Mouse (Mus musculus) stomach, embryonic 15.5 days (tissue): ENCODE results near the gene Hcfc2. TPM values are rescaled to one million over a fixed set of nuclear protein-coding genes. Genes with fewer than 3 reads are reported as not detected.

Source experiments
- ATAC-seq: fragments of 200-750 bp; cut with Nextera tagmentation; 2 replicates; pipeline ENCODE4 v1.8.0; 2017; ENCODE audit warnings: low read depth, moderate number of reproducible peaks, moderate TSS enrichment; ENCODE audit not compliant: insufficient read depth, low FRiP score
- H3K27ac ChIP-seq: fragments of 300-500 bp; sonication (generic); 2 replicates; pipeline ENCODE4 v1.5.1; 2015; ENCODE audit warnings: mild to moderate bottlenecking, inconsistent platforms
- H3K27me3 ChIP-seq: fragments of 300-500 bp; sonication (generic); replicated peaks from 2 replicates; pipeline ENCODE4 v1.6.1; 2015; ENCODE audit warnings: inconsistent platforms
- H3K36me3 ChIP-seq: fragments of 300-500 bp; sonication (generic); 2 replicates; pipeline ENCODE4 v1.6.1; 2015; ENCODE audit warnings: inconsistent platforms
- H3K4me1 ChIP-seq: fragments of 300-500 bp; sonication (generic); 2 replicates; pipeline ENCODE4 v1.6.1; 2015; ENCODE audit warnings: inconsistent platforms
- H3K4me2 ChIP-seq: fragments of 300-500 bp; sonication (generic); 2 replicates; pipeline ENCODE4 v1.6.1; 2015; ENCODE audit warnings: mild to moderate bottlenecking, inconsistent platforms
- H3K4me3 ChIP-seq: fragments of 300-500 bp; sonication (generic); replicated peaks from 2 replicates; pipeline ENCODE4 v1.5.1; 2015; ENCODE audit warnings: inconsistent platforms
- H3K9ac ChIP-seq: fragments of 300-500 bp; sonication (generic); 2 replicates; pipeline ENCODE4 v1.6.1; 2015; ENCODE audit warnings: inconsistent platforms
- H3K9me3 ChIP-seq: fragments of 300-500 bp; sonication (generic); 2 replicates; pipeline ENCODE4 v1.6.1; 2016; ENCODE audit warnings: inconsistent platforms
- WGBS: fragments of 180-500 bp; shearing (Covaris S2); methylation state at CpG from one replicate; pipeline ENCODE4 v1.1.7; 2015; 5-methylcytosine and 5-hydroxymethylcytosine counted together
- polyA plus RNA-seq: library from polyadenylated mRNA; unstranded; fragments of >200 nt; fragmentation: Nextera tagmentation; extraction: Ambion mirVana; gene quantifications from 2 replicates; pipeline ENCODE4 v1.2.1, GENCODE M21; 2015

The Hcfc2 gene
- polyA plus RNA-seq, 1 experiment from 2014 or later = 35.0 TPM

DNA sequence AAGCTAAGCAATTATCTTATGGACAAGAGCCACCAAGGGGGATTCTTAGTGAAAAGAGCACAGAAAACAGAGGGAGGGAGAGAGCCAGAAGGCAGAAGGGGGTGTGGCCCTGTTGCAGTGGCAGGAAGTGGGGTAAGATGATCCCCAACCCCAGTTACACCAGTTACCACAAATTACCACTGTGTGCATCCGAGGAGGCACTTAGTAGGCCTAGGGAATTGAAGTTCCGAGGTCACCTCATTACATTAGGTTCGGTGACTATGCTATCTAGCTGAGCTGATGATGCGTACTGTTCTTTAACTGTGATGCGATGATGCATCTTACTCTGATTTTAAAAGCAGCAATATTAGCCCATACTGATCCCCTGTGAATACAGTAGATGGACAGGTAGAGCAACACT lies 63.7 kb downstream of the Hcfc2 start:
- H3K9me3 ChIP-seq = no peaks in the 10 kb centered on the region
- H3K4me2 ChIP-seq = no peak overlapping the region
- no peak overlapping the region for H3K9ac ChIP-seq
- 89% methylated on average over 5 of the region's 5 CpGs for WGBS
- no peak for ATAC-seq
- peaks cover 20% of the 10 kb centered on the region; the same call in 1 of the 2 replicates for H3K4me1 ChIP-seq
- H3K27me3 ChIP-seq = no peaks in the 10 kb centered on the region
- no peak overlapping the region for H3K4me3 ChIP-seq
- peaks cover 37% of the 10 kb centered on the region for H3K36me3 ChIP-seq
- H3K27ac ChIP-seq = no peak overlapping the region

DNA sequence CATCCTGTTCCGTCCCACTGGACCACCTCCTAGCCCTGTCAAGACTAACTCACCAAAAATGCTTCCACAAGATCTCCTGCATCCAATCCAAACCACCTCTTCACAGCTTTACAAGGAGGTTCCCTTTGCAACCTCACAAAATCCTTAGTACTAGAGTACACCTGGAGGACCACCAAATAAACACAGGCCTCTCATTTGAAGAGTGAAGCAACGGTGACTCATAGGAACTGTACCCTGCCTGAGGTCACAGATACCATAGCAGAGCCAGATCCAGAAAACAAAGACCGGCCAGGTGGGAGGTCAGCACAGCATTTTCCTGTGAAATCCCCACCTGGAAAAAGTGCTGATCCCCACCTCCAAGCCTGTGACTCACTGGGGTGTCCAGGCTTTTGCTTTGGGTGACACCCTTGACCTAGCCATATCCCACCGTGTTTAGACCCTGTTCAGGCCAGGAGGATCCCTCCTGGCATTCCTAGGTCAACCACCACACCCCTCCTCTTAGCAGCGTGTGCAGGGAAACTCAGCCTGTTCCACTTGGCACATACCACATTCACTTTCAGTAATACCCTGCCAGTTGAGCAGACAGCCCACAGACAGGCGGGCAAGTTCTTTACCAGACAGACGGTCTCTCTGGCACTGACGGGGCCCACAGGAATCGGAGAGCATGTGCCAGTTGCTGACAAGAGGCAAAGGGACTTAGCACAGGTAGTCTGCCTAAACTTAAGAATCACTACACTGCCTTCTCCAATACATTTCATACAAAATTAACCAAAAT lies 65.3 kb downstream of the Hcfc2 start:
- no peaks in the 10 kb centered on the region for H3K27me3 ChIP-seq
- H3K4me3 ChIP-seq = no peak overlapping the region
- H3K36me3 ChIP-seq = peaks cover 25% of the 10 kb centered on the region
- H3K4me2 ChIP-seq = no peak overlapping the region
- no peak overlapping the region for H3K27ac ChIP-seq
- H3K9me3 ChIP-seq = no peaks in the 10 kb centered on the region
- no peak overlapping the region for H3K9ac ChIP-seq
- H3K4me1 ChIP-seq = peaks cover 20% of the 10 kb centered on the region; the same call in 1 of the 2 replicates
- ATAC-seq = no peak
- 69% methylated on average over 9 of the region's 9 CpGs for WGBS

GRCm38 (mm10) chr10:82762756-82763681 lies 67.1 kb downstream of the Hcfc2 start:
- Histone ChIP-seq H3K9me3 (no peaks in the 10 kb centered on the region), H3K27me3 (no peaks in the 10 kb centered on the region), H3K27ac (peak overlapping the region; percentile 99), H3K36me3 (peaks cover 15% of the 10 kb centered on the region; the same call in 1 of the 2 replicates), H3K4me2 (peak overlapping the region; percentile 60), H3K4me1 (peaks cover 20% of the 10 kb centered on the region; the same call in 1 of the 2 replicates), H3K4me3 (peak overlapping the region; percentile 91), H3K9ac (peak overlapping the region; percentile 96)
- no peak; the same call in 1 of the 2 replicates for ATAC-seq
- under 1% methylated on average over 46 of the region's 48 CpGs for WGBS

DNA sequence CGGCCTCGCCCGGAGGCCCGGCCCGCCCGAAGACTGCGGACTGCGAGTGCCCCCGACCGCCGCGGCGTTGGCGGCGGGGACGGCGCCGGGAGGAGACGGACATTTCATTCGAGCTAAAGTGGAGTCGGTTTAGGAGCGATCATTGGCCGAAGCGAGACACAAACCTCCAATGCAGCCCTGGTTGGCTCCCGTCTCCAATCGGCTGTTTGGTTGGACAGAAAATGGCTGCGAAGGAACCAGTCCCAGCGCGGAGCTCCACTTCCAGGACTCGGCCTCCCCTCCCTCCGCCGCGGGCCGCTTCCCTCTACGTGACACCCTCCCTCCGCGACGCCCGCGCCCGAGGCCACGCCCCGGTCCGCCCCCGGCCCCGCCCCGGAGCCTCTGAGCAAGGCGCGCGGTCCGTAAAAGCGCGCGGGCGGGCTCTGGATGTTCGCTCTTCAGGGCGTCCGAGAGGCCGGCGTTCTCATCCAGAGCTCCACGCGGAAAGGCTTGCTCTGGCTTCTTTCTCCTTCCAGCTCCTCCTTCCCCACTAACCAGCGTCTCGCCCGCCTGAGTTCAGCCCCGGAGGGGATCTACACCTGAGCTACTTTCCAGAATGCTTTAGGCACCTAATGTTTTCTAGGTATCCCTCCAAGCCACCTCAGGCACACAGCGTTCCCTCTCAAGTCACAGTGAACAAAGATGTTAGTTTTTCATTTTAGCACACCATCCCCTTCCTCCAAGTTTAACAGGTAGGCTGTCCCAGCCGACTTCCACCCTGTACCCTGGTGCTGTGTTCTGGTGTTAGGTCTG lies 68.1 kb downstream of the Hcfc2 start, which contains the start of gene Nfyb:
Gene Nfyb (minus strand): TSS at position 305 of the 792 bp plus-strand sequence.
- Histone ChIP-seq H3K4me3 (peak within 1 kb of the TSS; percentile 91), H3K9ac (peak within 1 kb of the TSS; percentile 96), H3K27ac (peak within 1 kb of the TSS; percentile 99), H3K36me3 (peaks cover 12% of the 10 kb centered on the region; the same call in 1 of the 2 replicates), H3K27me3 (no peaks in the 10 kb centered on the region), H3K4me2 (peak within 1 kb of the TSS; percentile 80), H3K4me1 (peaks cover 20% of the 10 kb centered on the region; the same call in 1 of the 2 replicates), H3K9me3 (no peaks in the 10 kb centered on the region)
- peak; percentile 97 for ATAC-seq
- WGBS = 1% methylated on average over 67 of the region's 68 CpGs

- no peak overlapping the region for H3K27ac ChIP-seq
- no peak overlapping the region for H3K9ac ChIP-seq
- WGBS = 29% methylated on average over 9 of the region's 9 CpGs
- no peaks in the 10 kb centered on the region for H3K9me3 ChIP-seq
- no peaks in the 10 kb centered on the region for H3K27me3 ChIP-seq
- no peak for ATAC-seq
- H3K4me2 ChIP-seq = no peak overlapping the region
- no peaks in the 10 kb centered on the region for H3K36me3 ChIP-seq
- no peak overlapping the region for H3K4me3 ChIP-seq
- H3K4me1 ChIP-seq = no peaks in the 10 kb centered on the region
Measured at GRCm38 (mm10) chr10:82768901-82769300, 72.9 kb downstream of the Hcfc2 start.

DNA sequence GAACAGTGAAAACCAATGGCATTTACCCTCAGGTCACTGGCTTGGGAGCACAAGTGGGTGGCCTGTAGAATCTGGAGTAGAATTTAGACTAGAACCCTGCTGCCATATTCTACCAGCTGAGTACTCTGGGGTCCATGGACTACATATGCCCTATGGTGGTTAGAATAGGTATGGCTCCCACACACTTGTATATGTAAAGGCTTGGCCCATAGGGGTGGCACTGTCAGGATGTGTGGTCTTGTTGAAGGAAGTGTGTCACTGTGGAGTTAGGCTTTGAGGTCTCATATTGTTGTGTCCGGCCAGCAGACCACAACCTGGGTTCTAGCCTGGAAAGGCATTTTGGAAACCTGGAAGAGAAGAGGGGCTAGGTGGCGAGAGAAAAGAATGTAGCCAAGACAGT lies 74.8 kb downstream of the Hcfc2 start:
- ATAC-seq = no peak
- no peak overlapping the region for H3K4me3 ChIP-seq
- no peaks in the 10 kb centered on the region for H3K9me3 ChIP-seq
- H3K4me1 ChIP-seq = no peaks in the 10 kb centered on the region
- H3K4me2 ChIP-seq = no peak overlapping the region
- H3K9ac ChIP-seq = no peak overlapping the region
- H3K27me3 ChIP-seq = no peaks in the 10 kb centered on the region
- no peak overlapping the region for H3K27ac ChIP-seq
- H3K36me3 ChIP-seq = no peaks in the 10 kb centered on the region
- WGBS = 94% methylated on average over 2 of the region's 2 CpGs

DNA sequence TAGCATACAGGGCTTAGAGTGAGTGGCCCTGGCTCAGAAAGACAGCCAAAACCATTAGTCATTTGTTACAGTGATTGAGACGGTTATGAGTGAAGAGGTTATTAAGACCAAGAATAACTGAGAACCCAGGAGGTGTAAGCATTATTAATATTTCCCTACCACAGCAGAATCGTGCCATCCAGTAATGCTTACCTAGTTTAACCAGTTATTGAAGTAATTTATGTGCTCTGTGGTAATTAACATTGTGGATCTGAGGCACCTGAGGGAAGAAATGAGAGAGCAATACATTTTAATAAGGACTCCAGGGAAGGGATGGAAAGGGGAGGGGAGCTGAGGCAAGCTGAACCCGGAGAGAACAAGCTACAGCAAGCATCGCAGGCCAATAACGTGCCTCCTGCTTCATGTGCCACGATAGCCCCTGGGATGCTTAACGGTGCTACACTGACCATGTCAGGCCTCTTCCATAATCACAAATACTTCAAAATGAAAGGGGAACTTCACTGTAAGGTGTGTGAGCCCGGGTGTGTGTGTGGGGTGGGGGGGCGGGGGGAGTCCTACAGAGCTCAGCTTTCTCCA lies 75.7 kb downstream of the Hcfc2 start:
- Histone ChIP-seq H3K4me3 (no peak overlapping the region), H3K9ac (no peak overlapping the region), H3K36me3 (no peaks in the 10 kb centered on the region), H3K27me3 (no peaks in the 10 kb centered on the region), H3K9me3 (no peaks in the 10 kb centered on the region), H3K4me2 (no peak overlapping the region), H3K27ac (no peak overlapping the region), H3K4me1 (no peaks in the 10 kb centered on the region)
- WGBS = 69% methylated on average over 9 of the region's 9 CpGs
- ATAC-seq = no peak

- 93% methylated on average over 5 of the region's 5 CpGs for WGBS
- ATAC-seq = no peak
- Histone ChIP-seq H3K4me1 (no peaks in the 10 kb centered on the region), H3K4me2 (no peak overlapping the region), H3K4me3 (no peak overlapping the region), H3K9me3 (no peaks in the 10 kb centered on the region), H3K27ac (no peak overlapping the region), H3K9ac (no peak overlapping the region), H3K36me3 (no peaks in the 10 kb centered on the region), H3K27me3 (no peaks in the 10 kb centered on the region)
Measured at GRCm38 (mm10) chr10:82774841-82775240, 78.9 kb downstream of the Hcfc2 start.

DNA sequence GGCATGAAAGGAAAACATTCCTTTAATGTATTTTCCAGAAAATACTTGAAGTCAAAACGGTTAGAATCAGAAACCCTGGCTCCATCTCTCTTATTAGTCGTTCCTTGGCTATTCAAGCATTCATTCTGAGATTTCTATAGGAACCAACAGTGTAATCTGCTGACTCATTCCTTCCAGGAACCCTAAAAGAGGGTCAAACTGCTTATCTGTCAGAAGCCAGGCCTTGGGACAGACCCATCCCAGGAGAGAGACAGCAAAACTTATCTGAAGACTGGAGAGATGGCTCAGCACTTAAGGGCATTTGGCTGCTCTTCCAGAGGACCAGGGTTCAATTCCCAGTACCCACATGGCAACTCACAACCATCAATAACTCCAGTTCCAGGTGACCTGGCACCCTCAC lies 81.1 kb downstream of the Hcfc2 start:
- no peak overlapping the region for H3K27ac ChIP-seq
- H3K27me3 ChIP-seq = no peaks in the 10 kb centered on the region
- H3K4me1 ChIP-seq = no peaks in the 10 kb centered on the region
- H3K36me3 ChIP-seq = no peaks in the 10 kb centered on the region
- H3K9ac ChIP-seq = no peak overlapping the region
- H3K4me2 ChIP-seq = no peak overlapping the region
- H3K9me3 ChIP-seq = no peaks in the 10 kb centered on the region
- no peak overlapping the region for H3K4me3 ChIP-seq
- peak; percentile 67 for ATAC-seq
- 51% methylated on average over 2 of the region's 2 CpGs for WGBS

GRCm38 (mm10) chr10:82777886-82778285 lies 81.9 kb downstream of the Hcfc2 start:
- peak overlapping the region; percentile 19; the same call in 1 of the 2 replicates for H3K4me2 ChIP-seq

More at GRCm38 (mm10) chr10:82777886-82778285, 81.9 kb downstream of the Hcfc2 start:
- Histone ChIP-seq H3K27me3 (no peaks in the 10 kb centered on the region), H3K9ac (no peak overlapping the region), H3K36me3 (no peaks in the 10 kb centered on the region), H3K27ac (no peak overlapping the region), H3K9me3 (no peaks in the 10 kb centered on the region), H3K4me1 (no peaks in the 10 kb centered on the region), H3K4me3 (no peak overlapping the region)
- 23% methylated on average over 13 of the region's 13 CpGs for WGBS
- ATAC-seq = 0 out of 2 replicates have a peak, but pooled peaks have one; percentile 28
